Mouse (Mus musculus) intestine, embryonic 14.5 days (tissue): ENCODE results near the gene Cdc42ep5. TPM values are rescaled to one million over a fixed set of nuclear protein-coding genes. Genes with fewer than 3 reads are reported as not detected.
"Not testable (repeated sequence)": the region's sequence is repeated elsewhere in the genome, so short reads cannot be mapped to it uniquely, and the experiment has no call there.

ENCODE experiments used
- ATAC-seq: fragments of 200-750 bp; cut with Nextera tagmentation; replicated peaks from 2 replicates; pipeline ENCODE4 v1.8.0; 2017; ENCODE audit warnings: low read depth, moderate number of reproducible peaks, moderate TSS enrichment, moderate library complexity; ENCODE audit not compliant: low FRiP score, low TSS enrichment
- DNase-seq: peaks from one replicate; pipeline ENCODE4 v3.0.0-alpha.2; 2018; ENCODE audit warnings: low spot score
- H3K27ac ChIP-seq: fragments of 300-500 bp; sonication (generic); 2 replicates; pipeline ENCODE4 v1.5.1; 2014; ENCODE audit warnings: low read depth, mild to moderate bottlenecking, control low read depth
- H3K27me3 ChIP-seq: fragments of 300-500 bp; sonication (generic); replicated peaks from 2 replicates; pipeline ENCODE4 v1.6.1; 2014; ENCODE audit warnings: low read length, control low read depth; ENCODE audit not compliant: control insufficient read depth, insufficient read depth
- H3K36me3 ChIP-seq: fragments of 300-500 bp; sonication (generic); 2 replicates; pipeline ENCODE4 v1.6.1; 2014; ENCODE audit warnings: low read length, control low read depth; ENCODE audit not compliant: control insufficient read depth, insufficient read depth
- H3K4me1 ChIP-seq: fragments of 300-500 bp; sonication (generic); replicated peaks from 2 replicates; pipeline ENCODE4 v1.6.1; 2014; ENCODE audit warnings: low read length, control low read depth, mixed read lengths; ENCODE audit not compliant: control insufficient read depth, insufficient read depth
- H3K4me2 ChIP-seq: fragments of 300-500 bp; sonication (generic); 2 replicates; pipeline ENCODE4 v1.6.1; 2014; ENCODE audit warnings: low read length
- H3K4me3 ChIP-seq: fragments of 300-500 bp; sonication (generic); 2 replicates; pipeline ENCODE4 v1.5.1; 2014; ENCODE audit warnings: low read depth, low read length, control low read depth, mixed read lengths
- H3K9ac ChIP-seq: fragments of 300-500 bp; sonication (generic); 2 replicates; pipeline ENCODE4 v1.6.1; 2014; ENCODE audit warnings: mild to moderate bottlenecking, low read length
- H3K9me3 ChIP-seq: fragments of 300-500 bp; sonication (generic); 2 replicates; pipeline ENCODE4 v1.6.1; 2016; ENCODE audit warnings: low read length, control low read depth; ENCODE audit not compliant: control insufficient read depth
- WGBS: fragments of 180-500 bp; shearing (Covaris S2); extraction: QIAGEN DNeasy Blood & Tissue Kit; methylation state at CpG from one replicate; pipeline ENCODE4 v1.1.7; 2014; 5-methylcytosine and 5-hydroxymethylcytosine counted together
- polyA plus RNA-seq: library from polyadenylated mRNA; unstranded; fragments of >200 nt; fragmentation: Nextera tagmentation; extraction: Ambion mirVana; gene quantifications from 2 replicates; pipeline ENCODE4 v1.2.1, GENCODE M21; 2014

Gene Cdc42ep5
- polyA plus RNA-seq, result 58.5 and 62.4 TPM in 2 replicates

DNA sequence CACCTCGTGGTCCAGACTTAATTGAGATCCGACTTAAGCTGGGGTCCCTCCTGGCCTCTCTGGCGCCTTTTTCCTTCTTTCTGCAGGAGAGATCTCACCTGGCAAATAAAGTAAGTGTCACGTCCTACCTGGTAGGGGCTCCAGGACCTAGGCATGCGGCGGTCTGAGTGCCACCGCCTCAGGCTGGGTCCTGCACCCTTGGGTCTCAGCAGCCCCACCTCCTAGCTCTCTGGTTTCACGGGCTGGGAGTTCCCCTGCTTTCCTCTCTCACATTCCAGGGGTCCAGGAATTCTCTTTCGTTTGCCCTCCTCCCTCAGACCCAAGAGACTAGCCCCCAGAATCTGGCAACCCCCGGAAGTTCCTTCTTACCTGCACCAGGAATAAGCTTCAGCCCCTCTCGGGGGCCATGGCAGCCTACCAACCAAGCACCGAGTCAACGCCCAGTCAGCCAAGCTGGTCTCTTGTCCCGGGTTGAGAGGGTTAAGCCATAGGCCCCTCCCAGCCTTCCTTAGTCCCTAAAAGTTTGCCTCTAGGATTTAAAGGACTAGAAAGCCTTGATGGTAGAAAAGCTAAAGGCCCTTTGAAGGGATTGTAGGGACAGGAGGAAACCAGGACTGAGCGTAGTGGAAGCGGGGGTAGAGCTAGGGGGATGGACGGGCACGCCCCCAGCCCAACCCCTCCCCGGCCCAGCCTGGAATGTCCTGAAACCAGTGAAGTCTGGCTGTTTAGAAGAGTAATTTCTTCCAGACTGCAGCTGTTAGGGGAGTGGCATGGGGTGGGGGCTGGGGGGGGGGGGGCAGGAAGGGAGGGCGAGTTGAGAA, at the start of gene Cdc42ep5:
Cdc42ep5 (minus strand) TSS at position 771 of the 821 bp plus-strand sequence.
- Histone ChIP-seq H3K4me2 (peak within 1 kb of the TSS; percentile 75), H3K9ac (peak within 1 kb of the TSS; percentile 51), H3K9me3 (no peaks in the 10 kb centered on the region), H3K27me3 (no peaks in the 10 kb centered on the region), H3K4me1 (peaks cover 13% of the 10 kb centered on the region), H3K36me3 (no peaks in the 10 kb centered on the region), H3K27ac (peak within 1 kb of the TSS; percentile 73), H3K4me3 (peak within 1 kb of the TSS; percentile 59)
- ATAC-seq (peak; percentile 89), DNase-seq (peak; percentile 80)
- under 1% methylated on average over 19 of the region's 20 CpGs for WGBS

DNA sequence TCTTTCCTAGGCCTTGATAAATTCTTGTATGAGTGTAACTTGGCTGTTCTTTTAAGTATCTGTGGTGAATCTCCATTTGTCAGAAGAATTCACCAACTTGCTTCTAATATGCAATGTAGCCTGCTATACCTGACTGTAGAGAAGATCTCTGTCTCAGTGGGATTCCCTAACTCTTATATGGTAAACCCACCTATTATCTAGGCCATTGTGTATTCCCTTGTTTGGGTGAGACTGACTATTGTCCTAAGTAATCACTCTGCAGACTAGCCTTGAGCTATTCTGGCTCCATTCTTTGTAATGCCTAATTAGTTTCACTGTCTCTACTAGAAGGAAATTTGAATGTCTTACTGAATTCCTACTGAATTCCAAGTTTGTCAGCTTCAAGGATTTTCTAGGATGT, 48.8 kb upstream of the Cdc42ep5 start:
- not testable (repeated sequence) for H3K9ac ChIP-seq, H3K9me3 ChIP-seq, H3K36me3 ChIP-seq, ATAC-seq, H3K27me3 ChIP-seq, DNase-seq, H3K4me2 ChIP-seq, H3K4me3 ChIP-seq, H3K4me1 ChIP-seq, H3K27ac ChIP-seq

DNA sequence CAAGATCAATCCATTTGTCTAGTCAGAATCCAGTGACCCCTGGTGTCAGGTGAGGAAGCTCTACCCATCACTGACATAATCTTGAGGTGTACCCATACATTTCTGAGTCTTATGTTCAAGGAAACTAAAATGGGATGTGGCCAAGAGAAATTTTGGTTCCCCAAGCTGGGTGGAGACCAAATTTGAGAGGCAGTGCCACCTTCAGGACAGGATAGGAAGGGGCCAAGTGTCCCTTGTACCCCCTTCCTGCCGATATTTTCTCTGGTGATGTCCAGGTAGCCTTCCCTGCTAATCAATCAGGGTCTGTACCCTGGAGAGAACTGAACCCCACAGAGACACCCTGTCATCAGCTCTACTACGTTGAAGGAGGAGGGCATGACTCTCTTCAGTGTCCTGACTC, 44.0 kb upstream of the Cdc42ep5 start:
- Histone ChIP-seq H3K4me1 (no peaks in the 10 kb centered on the region), H3K27me3 (no peaks in the 10 kb centered on the region), H3K4me2 (no peak overlapping the region), H3K36me3 (no peaks in the 10 kb centered on the region), H3K27ac (no peak overlapping the region), H3K9me3 (no peaks in the 10 kb centered on the region), H3K9ac (no peak overlapping the region), H3K4me3 (no peak overlapping the region)
- DNase-seq, result no peak
- 34% methylated on average over 2 of the region's 2 CpGs for WGBS
- ATAC-seq, result no peak

DNA sequence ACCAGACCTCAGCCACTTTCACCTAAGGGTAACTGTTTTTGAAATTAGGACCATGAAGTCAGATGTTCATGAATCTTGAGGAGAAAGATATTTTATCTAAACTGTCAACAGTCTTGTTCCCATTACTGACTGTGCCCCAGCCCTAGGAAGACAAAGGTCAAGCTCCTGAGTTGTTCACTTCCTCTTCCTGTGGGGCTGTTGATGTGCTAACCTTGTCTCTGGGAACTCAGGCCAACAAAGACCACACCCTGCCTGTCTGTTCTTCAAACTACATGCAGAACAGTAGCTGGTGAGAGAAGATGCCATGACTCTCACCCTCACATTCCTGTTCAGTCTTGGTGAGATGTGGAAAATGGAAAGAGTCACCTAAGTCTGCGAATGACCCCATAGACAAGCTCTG, 42.5 kb upstream of the Cdc42ep5 start:
- Histone ChIP-seq H3K4me3 (no peak overlapping the region), H3K4me1 (no peaks in the 10 kb centered on the region), H3K27me3 (no peaks in the 10 kb centered on the region), H3K9me3 (no peaks in the 10 kb centered on the region), H3K4me2 (no peak overlapping the region), H3K9ac (no peak overlapping the region), H3K36me3 (no peaks in the 10 kb centered on the region), H3K27ac (no peak overlapping the region)
- DNase-seq (no peak), ATAC-seq (no peak)
- WGBS, result 73% methylated on average over 1 of the region's 1 CpGs

DNA sequence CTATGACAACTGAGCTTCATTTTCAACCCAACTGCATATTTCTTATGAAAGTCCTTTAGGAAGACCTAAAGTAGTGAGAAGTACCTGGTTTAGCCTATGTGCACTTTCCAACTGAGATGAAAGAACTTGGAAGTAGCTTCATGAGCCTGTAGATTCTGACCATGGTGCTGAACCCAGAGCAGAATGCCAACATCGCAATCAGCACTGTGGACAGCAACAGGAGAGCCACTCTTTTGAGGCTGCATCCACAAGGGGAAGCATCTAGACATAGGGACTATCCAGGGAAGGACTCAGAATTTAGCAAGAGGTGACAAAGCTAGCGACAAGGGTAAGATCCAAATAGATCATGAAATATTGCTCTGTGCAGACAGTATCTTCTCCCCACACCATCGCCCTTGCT, 13.8 kb upstream of the Cdc42ep5 start:
- H3K9ac ChIP-seq, result no peak overlapping the region
- no peak overlapping the region for H3K27ac ChIP-seq
- H3K4me3 ChIP-seq, result no peak overlapping the region
- DNase-seq (peak; percentile 83), ATAC-seq (no peak)
- WGBS, result 44% methylated on average over 3 of the region's 3 CpGs
- no peaks in the 10 kb centered on the region for H3K36me3 ChIP-seq
- no peaks in the 10 kb centered on the region for H3K27me3 ChIP-seq
- no peak overlapping the region for H3K4me2 ChIP-seq
- no peaks in the 10 kb centered on the region for H3K4me1 ChIP-seq
- H3K9me3 ChIP-seq, result no peaks in the 10 kb centered on the region

DNA sequence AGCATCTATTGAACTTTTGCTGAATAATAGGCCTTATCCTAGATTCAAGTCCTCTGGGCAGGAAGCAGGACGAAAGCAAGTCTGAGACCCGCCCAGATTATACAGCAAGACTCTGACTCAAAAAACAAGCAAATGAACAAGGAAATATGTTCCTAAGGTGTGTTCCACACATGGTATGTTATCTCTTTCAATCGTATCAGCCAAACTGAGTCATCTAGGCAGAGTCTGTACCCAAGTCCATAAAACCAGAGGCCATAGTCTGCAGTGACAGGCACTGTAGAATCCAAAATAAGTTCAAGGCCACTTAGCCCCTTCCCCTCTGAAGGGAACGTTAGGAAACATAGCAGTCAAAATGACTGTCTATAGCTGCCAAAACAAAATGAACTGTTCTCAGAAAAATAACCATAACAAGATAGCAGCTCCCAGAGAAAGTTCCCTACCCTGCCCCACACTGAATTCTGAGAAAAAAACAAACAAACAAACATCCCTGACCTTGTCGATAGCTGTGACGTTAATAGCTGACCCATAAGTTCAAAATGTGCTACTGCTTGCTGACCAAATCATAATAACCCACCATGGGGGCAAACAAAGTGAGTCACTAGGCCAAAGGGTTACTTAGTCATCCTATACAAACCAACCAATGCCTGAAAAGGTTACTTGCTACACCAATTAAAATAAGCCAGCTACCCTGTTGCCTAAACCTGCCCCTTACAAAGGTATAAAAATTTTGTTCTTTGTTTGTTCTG, 5.7 kb upstream of the Cdc42ep5 start:
- DNase-seq (no peak), ATAC-seq (peak; percentile 74)
- H3K27ac ChIP-seq, result no peak overlapping the region
- H3K4me3 ChIP-seq, result no peak overlapping the region
- H3K4me2 ChIP-seq, result no peak overlapping the region
- 68% methylated on average over 6 of the region's 6 CpGs for WGBS
- H3K4me1 ChIP-seq, result peaks cover 1% of the 10 kb centered on the region
- no peaks in the 10 kb centered on the region for H3K36me3 ChIP-seq
- H3K27me3 ChIP-seq, result no peaks in the 10 kb centered on the region
- no peak overlapping the region for H3K9ac ChIP-seq
- H3K9me3 ChIP-seq, result no peaks in the 10 kb centered on the region

DNA sequence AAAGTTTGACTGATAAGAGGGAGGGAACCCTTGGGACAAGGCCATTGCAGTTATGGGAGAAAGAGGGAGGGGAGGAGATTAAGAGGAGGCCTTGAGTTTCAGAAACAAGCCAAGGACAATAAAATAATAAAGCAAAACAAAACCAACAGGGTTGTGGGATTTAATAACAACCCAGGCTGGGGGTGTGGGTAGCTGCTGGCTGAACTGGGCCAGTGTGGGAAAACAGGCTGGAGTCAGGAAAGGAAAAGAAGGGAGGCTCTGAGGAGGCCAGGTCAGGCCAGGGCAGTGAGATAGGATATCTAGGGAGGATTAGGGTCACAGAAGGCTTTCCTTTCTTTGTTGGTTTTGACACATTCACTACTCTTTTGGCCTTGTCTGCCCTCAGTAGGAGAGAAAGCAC, 2.4 kb upstream of the Cdc42ep5 start:
- H3K4me2 ChIP-seq, result no peak overlapping the region
- H3K9ac ChIP-seq, result no peak overlapping the region
- no peak overlapping the region for H3K4me3 ChIP-seq
- H3K36me3 ChIP-seq, result no peaks in the 10 kb centered on the region
- no peaks in the 10 kb centered on the region for H3K27me3 ChIP-seq
- H3K27ac ChIP-seq, result no peak overlapping the region
- H3K9me3 ChIP-seq, result no peaks in the 10 kb centered on the region
- 0 out of 2 replicates have a peak, but pooled peaks have one; percentile 12 for ATAC-seq
- peaks cover 13% of the 10 kb centered on the region for H3K4me1 ChIP-seq
- DNase-seq, result no peak

DNA sequence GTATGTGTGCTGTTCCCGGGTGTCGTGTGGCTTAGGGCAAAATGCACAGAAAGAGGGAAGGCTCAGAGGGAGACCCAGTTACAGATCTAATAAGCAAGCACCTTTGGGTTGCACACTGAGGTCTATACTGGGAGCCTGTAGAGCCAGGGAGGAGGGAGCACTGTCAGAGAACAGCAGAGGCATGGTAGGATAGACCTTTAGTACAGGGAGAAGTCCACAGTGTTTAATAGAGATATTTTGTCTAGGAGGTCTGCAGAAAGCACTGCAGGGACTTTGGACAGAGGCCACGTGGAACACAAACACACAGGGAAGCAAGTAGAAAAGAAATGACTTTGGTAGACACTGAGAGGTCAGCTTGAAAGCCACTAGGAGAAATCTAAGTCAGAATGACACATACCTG, 626 bp upstream of the Cdc42ep5 start:
- H3K9ac ChIP-seq, result no peak overlapping the region; the same call in 1 of the 2 replicates
- 8% methylated on average over 3 of the region's 3 CpGs for WGBS
- H3K36me3 ChIP-seq, result no peaks in the 10 kb centered on the region
- H3K27ac ChIP-seq, result peak overlapping the region; percentile 73
- H3K9me3 ChIP-seq, result no peaks in the 10 kb centered on the region
- H3K4me2 ChIP-seq, result peak overlapping the region; percentile 75
- no peak for DNase-seq
- H3K27me3 ChIP-seq, result no peaks in the 10 kb centered on the region
- H3K4me3 ChIP-seq, result peak overlapping the region; percentile 59
- peaks cover 13% of the 10 kb centered on the region for H3K4me1 ChIP-seq
- no peak for ATAC-seq
